Mouse (Mus musculus): Measurements from ENCODE around the gene Amotl1. TPM values are rescaled to one million over a fixed set of nuclear protein-coding genes. Genes with fewer than 3 reads are reported as not detected.

Gene Amotl1
- total RNA-seq, 2 experiments from 2014 or later = 11.8 to 15.8 TPM

DNA sequence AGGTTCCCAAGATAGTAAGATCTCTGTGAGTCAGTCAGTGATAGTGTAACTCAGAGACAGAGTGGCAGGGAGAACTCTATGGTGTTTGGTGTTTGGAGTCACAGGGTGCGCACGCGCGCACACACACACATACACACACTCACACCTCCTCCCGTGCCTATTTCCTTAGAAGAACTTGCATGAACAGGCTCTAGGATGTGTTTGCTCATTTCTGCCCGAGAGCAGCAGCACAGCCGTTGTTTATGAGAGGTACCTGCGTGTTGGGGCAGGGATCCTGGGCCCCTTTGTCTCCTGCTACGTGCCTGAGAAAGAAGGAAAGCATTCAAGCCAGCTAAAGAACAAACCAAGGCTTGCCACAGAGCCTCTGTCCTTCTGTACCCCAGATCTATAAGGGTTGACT is 17.3 kb upstream of the Amotl1 start:
- Histone ChIP-seq H3K27ac (no peak overlapping the region), H3K4me3 (no peak overlapping the region)
- TF ChIP-seq CTCF (conservative IDR thresholded peaks at IDR 0.05) = no peak
- DNase-seq (ENCODE audit: low spot score in 2 of 2) = no peak

GRCm38 (mm10) chr9:14657926-14658325 is 13.1 kb upstream of the Amotl1 start:
- H3K4me3 ChIP-seq = no peak overlapping the region
- DNase-seq (ENCODE audit: low spot score in 2 of 2) = no peak
- no peak for TF ChIP-seq CTCF (conservative IDR thresholded peaks at IDR 0.05)
- H3K27ac ChIP-seq = no peak overlapping the region

- TF ChIP-seq CTCF (conservative IDR thresholded peaks at IDR 0.05) = peak; percentile 63
- no peak for DNase-seq (ENCODE audit: low spot score in 2 of 2)
- Histone ChIP-seq H3K4me3 (no peak overlapping the region), H3K27ac (no peak overlapping the region)
These were observed 9.2 kb upstream of the Amotl1 start for GRCm38 (mm10) chr9:14654010-14654409.

DNA sequence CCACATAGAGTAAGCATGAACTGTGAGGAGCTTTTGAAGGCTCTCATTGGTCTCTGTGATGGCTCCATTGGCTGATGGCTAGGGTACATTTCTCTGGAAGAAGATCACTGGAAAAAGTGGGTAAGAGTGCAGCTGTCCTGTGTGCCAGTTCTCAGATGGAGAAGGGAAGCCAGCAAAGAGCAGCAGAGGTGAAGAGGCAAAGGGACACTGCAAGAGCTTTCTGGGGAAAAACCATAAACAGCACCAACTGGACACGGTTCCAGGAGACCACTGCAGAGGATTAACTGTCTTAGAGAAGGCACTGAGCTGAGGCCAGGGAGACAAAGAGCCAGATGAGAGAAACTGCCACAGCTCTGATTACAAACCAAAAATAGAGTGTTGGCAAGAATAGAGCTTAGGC is 7.9 kb upstream of the Amotl1 start:
- TF ChIP-seq CTCF (conservative IDR thresholded peaks at IDR 0.05) = no peak
- Histone ChIP-seq H3K4me3 (no peak overlapping the region), H3K27ac (no peak overlapping the region)
- DNase-seq (ENCODE audit: low spot score in 2 of 2) = no peak

DNA sequence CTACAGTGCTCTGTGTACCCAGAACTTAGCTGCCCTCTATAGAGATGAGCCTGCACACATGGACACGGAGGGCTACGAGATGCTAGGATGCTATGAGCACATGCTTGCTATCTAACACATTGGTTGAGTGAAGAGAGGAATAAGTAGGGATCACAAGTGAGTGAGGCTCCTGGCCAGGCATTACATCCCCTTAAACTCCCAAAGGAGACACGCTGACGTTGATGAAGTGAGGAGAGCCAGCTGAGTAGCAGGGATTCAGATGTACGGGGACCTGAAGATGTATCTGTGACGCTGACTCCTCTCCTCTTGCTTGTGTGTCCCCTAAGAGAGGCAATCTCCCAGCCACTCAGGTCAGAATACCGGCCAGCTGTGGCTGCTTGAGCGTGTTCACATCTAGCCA is 3.0 kb upstream of the Amotl1 start:
- no peak for TF ChIP-seq CTCF (conservative IDR thresholded peaks at IDR 0.05)
- Histone ChIP-seq H3K4me3 (no peak overlapping the region), H3K27ac (no peak overlapping the region)
- DNase-seq (ENCODE audit: low spot score in 2 of 2) = no peak

GRCm38 (mm10) chr9:14646641-14647040 is 1.8 kb upstream of the Amotl1 start:
- Histone ChIP-seq H3K4me3 (no peak overlapping the region), H3K27ac (no peak overlapping the region)
- TF ChIP-seq CTCF (conservative IDR thresholded peaks at IDR 0.05) = no peak
- no peak for DNase-seq (ENCODE audit: low spot score in 2 of 2)

DNA sequence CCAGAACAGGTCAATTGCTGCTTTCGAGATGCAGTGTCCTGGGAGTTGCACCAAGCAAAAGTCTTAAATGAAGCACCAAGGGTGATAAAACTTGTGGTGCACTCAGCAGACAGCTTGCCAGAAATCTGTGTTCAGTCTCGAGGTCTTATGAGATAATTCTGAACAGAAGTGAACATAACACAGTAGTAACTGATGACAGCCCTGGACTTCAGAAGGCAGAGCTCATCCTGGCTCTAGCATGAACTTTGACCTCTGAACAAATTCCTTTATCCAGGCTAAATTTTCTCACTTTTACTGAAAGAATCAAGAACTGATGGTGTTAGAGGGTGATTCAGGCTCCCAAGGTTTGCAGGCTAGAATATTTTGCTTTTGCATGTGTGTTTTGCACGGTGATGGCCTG is 1.2 kb upstream of the Amotl1 start:
- DNase-seq (ENCODE audit: low spot score in 2 of 2) = no peak
- TF ChIP-seq CTCF (conservative IDR thresholded peaks at IDR 0.05) = no peak

DNA sequence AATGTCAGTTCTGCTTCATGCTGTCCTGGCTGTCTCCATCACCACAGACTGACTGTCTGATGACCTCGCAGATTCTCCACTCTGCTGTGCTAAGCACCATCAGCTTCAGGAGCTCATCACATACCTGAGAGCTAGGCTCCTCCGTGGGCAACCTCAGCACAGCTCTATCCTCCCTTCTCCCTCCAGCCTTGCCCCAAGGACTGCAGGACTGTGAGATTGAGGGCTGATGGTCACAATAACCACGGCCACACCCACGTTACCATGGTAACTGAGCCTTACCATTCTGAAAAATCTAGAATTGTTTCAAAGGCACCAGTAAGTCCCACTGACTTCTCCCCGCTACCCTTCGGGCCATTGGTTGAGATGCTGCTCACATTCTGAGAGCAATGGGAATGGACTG is 1.5 kb downstream of the Amotl1 start:
- DNase-seq (ENCODE audit: low spot score in 2 of 2) = no peak
- H3K27ac ChIP-seq = peak overlapping the region; percentile 43; the same call in 1 of the 2 replicates
- no peak for TF ChIP-seq CTCF (conservative IDR thresholded peaks at IDR 0.05)
- H3K4me3 ChIP-seq = no peak overlapping the region

More for the DNA sequence above, 1.2 kb upstream of the Amotl1 start:
- Histone ChIP-seq H3K4me3 (no peak overlapping the region), H3K27ac (no peak overlapping the region)

- no peak for DNase-seq (ENCODE audit: low spot score in 2 of 2)
- no peak for TF ChIP-seq CTCF (conservative IDR thresholded peaks at IDR 0.05)
- H3K4me3 ChIP-seq = no peak overlapping the region
- H3K27ac ChIP-seq = peak overlapping the region; percentile 36; the same call in 1 of the 2 replicates
These were observed 2.4 kb downstream of the Amotl1 start for GRCm38 (mm10) chr9:14642251-14643021.

- Histone ChIP-seq H3K4me3 (no peak overlapping the region), H3K27ac (peak overlapping the region; percentile 36; the same call in 1 of the 2 replicates)
- no peak for TF ChIP-seq CTCF (conservative IDR thresholded peaks at IDR 0.05)
- DNase-seq (ENCODE audit: low spot score in 2 of 2) = no peak
These were observed 3.4 kb downstream of the Amotl1 start for GRCm38 (mm10) chr9:14641310-14642067.

- Histone ChIP-seq H3K27ac (no peak overlapping the region), H3K4me3 (no peak overlapping the region)
- no peak for TF ChIP-seq CTCF (conservative IDR thresholded peaks at IDR 0.05)
- DNase-seq (ENCODE audit: low spot score in 2 of 2) = no peak
These were observed 8.6 kb downstream of the Amotl1 start for GRCm38 (mm10) chr9:14636244-14636643.

DNA sequence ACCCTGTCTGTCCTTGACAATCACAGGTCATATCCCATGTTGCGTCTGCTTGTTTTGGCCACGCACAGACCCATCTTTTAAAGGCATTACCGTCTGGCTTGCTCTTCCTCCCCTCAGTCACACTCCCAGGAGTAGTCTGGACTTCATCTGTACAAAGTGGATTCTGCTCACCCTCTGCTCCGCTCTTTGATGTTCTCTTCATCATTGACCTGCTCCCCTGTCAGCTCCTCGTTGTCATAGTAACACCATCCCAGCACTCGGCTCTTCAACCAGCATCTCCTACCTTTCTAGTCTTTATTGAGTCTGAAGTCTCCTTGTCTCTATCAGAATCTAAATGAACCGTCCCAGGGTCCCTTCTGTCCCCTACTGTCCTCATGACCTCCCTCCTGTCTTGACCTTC is 9.3 kb downstream of the Amotl1 start:
- TF ChIP-seq CTCF (conservative IDR thresholded peaks at IDR 0.05) = no peak
- DNase-seq (ENCODE audit: low spot score in 2 of 2) = no peak
- Histone ChIP-seq H3K4me3 (no peak overlapping the region), H3K27ac (no peak overlapping the region)

GRCm38 (mm10) chr9:14634155-14634554 is 10.7 kb downstream of the Amotl1 start:
- H3K4me3 ChIP-seq = peak overlapping the region; percentile 43
- no peak for TF ChIP-seq CTCF (conservative IDR thresholded peaks at IDR 0.05)
- peak in 1 of 2 experiments; percentile 25 for DNase-seq (ENCODE audit: low spot score in 2 of 2)
- no peak overlapping the region for H3K27ac ChIP-seq
